Mouse (Mus musculus) cerebellum, adult 11 months (tissue): Measurements from ENCODE around the gene Nr1i3.
A peak's percentile ranks its signal among the peaks of the same experiment; 100 is the strongest.
"Not testable (repeated sequence)": the region's sequence is repeated elsewhere in the genome, so short reads cannot be mapped to it uniquely, and the experiment has no call there.

Experiments used
- DNase-seq: peaks from one replicate; pipeline ENCODE4 v3.0.0; 2022

Nr1i3 gene

GRCm38 (mm10) chr1:171232800-171233730 is 19.3 kb downstream of the Nr1i3 start:
- DNase-seq: no peak

DNA sequence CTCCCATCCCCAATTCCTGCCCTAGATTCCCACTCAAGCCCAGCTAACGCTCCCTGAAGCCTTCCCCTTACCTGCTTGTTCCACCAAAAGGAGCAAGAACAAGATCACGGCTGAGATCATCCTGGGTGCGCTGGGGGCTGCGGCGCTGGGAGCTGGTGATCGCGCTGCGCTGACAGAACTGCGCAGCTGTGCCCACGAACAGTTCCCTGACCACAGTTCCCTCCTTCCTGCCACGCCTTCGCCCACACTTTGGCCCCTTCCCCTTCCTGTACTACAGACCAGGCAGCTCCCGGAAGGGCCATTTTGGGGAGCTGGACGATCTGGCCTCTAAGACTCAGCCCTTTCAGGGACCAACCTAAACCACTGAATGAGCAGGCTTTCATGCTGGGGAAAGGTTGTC is 20.4 kb downstream of the Nr1i3 start, which contains the start of gene Fcer1g:
Gene Fcer1g (minus strand): TSS at position 240 of the 400 bp plus-strand sequence.
- DNase-seq: no peak

GRCm38 (mm10) chr1:171234538-171234937 is 20.8 kb downstream of the Nr1i3 start:
- no peak for DNase-seq

DNA sequence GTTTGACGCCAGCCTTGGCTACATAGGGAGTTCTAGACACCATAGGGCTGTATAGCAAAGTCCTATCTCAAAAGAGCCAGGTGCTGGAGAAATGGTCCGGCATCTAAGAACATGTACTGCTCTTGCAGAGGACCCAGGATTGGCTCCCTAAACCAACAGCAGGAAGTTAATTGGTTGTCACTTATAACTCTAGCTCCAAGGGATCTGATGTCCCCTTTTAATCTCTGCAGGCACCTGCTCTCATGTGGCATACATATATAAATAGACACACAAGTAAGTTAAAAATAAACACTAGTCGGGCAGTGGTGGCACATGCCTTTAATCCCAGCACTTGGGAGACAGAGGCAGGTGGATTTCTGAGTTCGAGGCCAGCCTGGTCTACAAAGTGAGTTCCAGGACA is 22.0 kb downstream of the Nr1i3 start:
- DNase-seq: no peak

DNA sequence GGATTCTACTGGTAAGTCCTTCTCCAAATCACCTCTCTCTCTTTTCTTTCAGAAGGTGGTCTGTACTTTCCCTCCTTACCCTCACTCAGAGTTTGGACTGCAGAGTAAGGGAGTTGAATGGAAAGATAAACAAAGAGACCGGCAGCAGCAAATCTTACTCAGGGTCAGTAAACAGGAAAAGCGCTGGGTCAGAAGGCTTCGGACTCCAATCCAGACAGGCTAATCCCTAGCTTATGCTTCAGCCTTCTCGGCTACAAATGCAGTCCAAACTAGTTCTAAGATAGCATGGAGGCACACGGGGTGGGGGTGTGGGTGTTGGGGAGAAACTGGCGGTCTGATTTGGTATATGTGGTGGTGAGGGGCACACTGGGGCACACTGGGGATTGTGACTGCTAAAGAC is 23.7 kb downstream of the Nr1i3 start:
- no peak for DNase-seq

DNA sequence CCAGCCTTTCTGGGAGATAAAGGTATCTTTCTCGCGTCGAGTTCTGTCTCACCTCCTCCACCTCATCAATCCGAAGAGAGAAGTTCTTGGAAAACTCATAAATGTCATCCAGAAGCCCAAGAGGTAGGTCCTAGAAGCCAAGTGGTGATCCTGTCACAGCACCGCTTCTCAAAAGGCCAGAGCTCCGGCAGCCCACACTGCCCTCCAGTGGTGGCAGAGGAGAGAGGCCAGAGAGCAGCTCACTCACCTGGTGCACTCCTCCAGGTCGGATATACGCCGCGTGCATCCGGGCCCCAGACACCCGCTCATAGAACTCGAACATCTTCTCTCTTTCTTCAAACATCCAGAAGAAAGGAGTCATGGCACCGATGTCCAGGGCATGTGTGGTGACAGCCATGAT is 24.7 kb downstream of the Nr1i3 start:
- DNase-seq: no peak

DNA sequence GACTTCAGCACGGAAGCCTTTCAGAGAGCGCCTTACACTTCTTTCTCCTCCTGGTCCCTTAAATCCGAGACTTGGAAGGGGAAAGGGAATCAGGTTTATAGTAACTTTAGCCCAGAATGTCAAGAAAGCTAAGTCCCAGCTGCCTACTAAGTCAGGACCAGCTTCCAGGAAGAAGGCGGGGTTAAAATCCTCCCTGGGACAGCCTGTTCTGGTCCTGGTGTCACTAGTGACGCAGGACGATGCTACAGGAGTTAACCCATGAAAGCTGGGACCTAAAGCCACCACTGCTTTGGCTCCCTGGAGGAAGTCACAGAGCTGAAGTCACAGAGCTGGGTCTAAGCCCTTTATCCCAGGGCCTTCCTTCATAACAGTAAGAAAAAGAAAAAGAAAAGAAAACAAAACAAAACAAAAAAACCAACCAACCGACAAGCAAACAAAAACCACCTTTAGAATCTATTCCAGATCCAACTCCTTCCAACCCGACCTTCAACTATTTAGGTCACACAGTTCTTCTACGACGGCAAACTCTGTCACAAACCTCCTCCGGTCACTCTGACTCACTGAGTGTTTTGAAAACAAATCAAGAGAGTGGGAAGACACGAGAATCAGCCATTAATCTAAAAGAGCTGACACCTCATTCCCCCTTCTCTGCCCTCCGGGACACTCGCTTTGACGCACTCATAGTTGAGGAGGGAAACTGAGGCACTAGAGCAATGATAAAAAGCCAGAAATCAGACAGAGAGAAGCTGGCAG is 26.4 kb downstream of the Nr1i3 start:
- no peak for DNase-seq

DNA sequence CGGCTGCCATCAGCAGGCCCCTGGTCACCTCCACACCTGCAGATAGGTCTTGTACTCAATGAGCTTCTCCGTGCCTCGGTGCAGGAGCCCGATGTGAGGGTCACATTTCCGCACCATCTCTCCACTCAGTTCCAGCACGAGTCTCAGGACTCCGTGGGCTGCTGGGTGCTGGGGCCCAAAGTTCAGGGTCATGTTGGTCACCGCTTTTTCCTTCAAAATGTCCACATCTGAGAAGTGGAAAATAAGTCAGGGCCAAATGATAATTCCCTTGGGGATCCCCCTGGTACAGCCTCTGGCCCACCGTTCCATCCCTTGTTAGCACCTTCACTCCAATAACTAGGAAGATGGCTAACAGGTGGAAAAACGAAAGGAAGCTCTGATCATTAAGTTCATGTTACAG is 27.1 kb downstream of the Nr1i3 start:
- DNase-seq: no peak

GRCm38 (mm10) chr1:171241952-171242351 is 28.2 kb downstream of the Nr1i3 start:
- not testable (repeated sequence) for DNase-seq

DNA sequence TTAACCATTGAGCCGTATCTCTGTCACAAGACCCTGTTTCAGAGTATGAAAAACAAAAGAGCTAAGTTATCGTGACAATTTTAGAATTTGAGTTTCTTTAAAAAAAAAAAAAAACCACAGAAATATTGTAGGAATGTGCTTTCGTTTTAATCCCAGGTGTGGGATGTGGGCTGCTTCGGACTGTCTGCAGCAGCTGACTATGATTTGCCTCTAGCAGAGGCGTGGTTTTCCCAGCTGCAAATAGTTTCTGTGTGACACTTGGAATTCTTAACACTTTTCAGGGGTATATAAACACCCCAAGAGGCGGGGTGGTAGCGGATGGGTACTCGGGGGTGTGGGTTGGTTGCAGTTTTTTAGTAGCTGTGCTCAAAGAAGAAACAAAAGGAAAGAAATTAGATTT is 31.6 kb downstream of the Nr1i3 start:
- no peak for DNase-seq

DNA sequence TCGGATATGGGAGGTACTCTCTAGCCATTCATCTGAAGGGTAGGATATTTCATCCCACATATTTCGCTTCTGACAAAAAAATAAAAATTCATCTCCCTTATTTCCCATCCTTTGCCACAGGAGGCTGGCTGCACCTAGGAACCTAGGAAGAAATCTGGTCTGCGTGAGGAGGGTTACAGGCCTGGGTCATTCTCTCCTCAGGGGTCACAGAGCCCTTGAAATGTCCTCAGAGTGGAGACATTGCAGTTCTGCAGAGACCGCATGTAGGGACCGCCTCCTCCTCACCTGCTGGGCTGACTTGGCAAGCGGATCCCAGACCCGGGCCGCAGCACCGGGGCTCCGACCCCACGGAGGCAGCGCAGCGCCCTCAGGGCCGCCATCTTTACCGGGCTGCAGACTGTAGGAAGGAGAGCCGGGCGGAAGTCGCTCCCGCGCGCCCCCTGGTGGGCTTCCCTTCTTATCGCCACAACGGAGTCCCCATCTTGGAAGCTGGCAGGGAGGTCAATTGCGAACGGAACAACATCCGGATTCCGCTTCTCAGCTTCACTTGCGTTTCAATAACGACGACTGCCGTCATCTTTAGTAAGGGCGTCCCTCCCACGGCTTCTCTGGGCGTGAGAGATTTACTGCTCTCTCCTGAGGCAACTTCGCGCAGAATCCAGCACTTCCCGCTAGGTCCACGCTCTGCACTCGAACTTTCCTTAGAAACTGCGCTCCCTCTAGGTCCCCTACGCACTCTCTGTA is 33.1 kb downstream of the Nr1i3 start:
- DNase-seq: peak; percentile 98

GRCm38 (mm10) chr1:171247453-171247841 is 33.7 kb downstream of the Nr1i3 start:
- no peak for DNase-seq

DNA sequence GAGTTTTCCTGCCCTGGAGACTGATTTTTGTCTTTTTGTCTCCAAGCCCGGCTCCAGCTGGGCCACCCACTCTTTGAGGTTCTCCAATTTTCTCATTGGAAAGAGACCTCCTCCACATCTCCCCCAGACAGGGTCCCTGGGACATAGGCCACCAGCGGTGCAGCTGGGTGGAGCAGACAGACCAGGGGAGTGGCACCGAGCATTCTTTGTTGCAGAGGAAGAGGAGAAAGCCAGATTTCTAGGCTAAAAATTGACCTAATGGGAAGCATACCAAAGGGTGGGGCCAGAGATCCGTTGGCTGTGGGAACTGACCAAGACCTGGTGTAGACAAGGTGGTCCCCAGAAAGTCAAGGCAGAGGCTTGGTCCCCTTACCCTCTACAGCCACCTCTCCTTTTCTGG is 34.1 kb downstream of the Nr1i3 start:
- no peak for DNase-seq

GRCm38 (mm10) chr1:171248386-171249226 is 34.8 kb downstream of the Nr1i3 start:
- DNase-seq: no peak

DNA sequence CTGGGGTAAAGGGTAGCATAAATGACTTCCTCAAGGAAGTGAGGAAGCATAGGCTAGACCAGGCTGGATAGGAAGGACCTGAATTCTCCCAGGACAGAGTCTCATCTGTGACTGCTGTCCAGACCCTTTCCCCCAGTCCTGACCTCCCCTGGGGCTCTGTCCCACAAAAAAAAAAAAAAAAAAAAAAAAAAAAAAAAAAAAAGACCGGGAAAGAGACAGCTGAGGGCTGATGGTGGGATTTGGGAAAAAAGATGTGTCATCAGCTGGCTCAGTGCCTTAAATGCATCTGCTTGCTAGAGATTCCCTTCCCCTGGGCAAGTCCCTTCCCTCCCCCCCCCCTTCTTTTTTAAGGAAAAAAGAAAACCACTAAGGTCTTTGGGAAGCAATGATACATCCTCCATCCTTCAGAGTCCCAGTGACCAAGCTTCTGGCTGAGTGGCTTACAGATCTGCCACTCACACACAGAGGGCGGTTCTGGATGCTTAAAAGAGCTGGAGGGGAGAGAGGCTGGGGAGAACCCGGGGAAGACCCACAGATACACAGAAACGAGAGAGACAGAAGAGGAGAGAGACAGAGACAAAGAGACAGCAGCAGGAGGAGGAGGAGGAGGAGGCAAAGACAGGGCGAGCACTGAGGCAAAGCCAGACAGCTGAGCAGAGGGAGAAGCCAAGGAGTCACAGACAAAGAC is 36.3 kb downstream of the Nr1i3 start, which contains the start of gene Adamts4:
Gene Adamts4 (plus strand): TSS at position 509 of the 688 bp plus-strand sequence.
- no peak for DNase-seq

DNA sequence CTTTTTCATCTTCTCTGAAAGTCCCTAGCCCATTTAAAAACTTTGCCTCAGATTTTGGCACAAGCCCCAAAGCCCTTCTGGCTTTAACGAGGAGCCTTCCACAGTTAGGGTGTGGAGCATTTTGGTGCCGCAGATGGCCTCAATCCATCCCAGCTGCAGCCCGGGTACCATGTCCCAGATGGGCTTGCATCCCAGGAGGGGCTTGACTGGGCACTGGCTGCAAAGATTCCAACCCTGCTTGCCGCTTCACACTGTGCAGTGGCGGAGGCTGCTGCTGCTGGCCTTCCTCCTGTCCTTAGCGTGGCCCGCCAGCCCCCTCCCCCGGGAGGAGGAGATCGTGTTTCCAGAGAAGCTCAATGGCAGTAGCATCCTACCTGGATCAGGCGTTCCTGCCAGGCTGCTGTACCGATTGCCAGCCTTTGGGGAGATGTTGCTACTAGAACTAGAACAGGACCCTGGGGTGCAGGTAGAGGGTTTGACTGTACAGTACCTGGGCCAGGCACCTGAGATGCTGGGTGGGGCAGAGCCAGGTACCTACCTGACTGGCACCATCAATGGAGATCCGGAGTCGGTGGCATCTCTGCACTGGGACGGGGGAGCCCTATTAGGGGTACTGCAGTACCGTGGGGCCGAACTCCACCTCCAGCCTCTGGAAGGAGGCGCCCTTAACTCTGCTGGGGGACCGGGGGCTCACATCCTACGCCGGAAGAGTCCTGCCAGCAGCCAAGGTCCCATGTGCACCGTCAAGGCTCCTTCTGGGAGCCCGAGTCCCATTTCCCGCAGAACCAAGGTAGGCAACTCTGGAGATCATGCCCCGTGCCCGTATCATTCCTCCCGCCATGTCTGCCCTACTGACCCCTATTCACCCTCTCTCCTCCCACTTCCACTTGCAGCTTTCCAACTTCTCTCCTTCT is 37.2 kb downstream of the Nr1i3 start, which contains the start of gene Ndufs2:
Gene Ndufs2 (minus strand): TSS at position 709 of the 914 bp plus-strand sequence.
- DNase-seq: no peak

GRCm38 (mm10) chr1:171251594-171252324 is 38.0 kb downstream of the Nr1i3 start:
- no peak for DNase-seq

GRCm38 (mm10) chr1:171252415-171252814 is 38.6 kb downstream of the Nr1i3 start:
- no peak for DNase-seq

DNA sequence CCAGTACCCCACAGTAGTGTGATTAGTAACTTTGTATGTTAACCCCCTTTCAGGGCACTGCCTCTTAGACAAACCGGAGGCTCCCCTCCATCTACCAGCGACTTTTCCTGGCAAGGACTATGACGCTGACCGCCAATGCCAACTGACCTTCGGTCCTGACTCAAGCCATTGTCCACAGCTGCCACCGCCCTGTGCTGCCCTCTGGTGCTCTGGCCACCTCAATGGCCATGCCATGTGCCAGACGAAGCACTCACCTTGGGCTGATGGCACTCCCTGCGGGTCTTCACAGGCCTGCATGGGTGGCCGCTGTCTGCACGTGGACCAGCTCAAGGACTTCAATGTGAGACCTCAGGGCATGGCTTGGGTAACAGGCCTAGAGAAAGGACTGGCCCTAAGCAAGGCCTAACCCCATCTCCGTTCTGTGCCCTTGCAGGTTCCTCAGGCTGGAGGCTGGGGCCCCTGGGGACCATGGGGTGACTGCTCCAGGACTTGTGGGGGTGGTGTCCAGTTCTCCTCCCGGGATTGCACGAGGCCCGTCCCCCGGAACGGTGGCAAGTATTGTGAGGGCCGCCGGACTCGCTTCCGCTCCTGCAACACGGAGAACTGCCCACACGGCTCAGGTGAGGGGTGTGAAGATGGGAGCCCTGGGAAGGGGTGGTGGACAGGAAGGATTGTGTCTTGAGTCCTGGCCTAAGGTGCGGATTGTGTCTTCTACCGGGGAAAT is 42.5 kb downstream of the Nr1i3 start:
- DNase-seq: no peak
